Mouse (Mus musculus): ENCODE results near the gene Paf1. TPM values are rescaled to one million over a fixed set of nuclear protein-coding genes. Genes with fewer than 3 reads are reported as not detected.

Gene Paf1
- 10 to 100 TPM; 76.7 to 86.6 TPM for total RNA-seq (2021)
- long read RNA-seq, experiment 1, transcript Paf1-201 (14 exons, 2,003 nt): major isoform, 35 of 44 reads
- long read RNA-seq, experiment 1, partial matches to known transcripts: 2 of 44 reads
- long read RNA-seq, experiment 1, other reads (novel, unspliced or antisense): 6 of 44 reads
- long read RNA-seq, experiment 2, transcript Paf1-201 (14 exons, 2,003 nt): major isoform, 64 of 88 reads
- long read RNA-seq, experiment 2, partial matches to known transcripts: 13 of 88 reads
- long read RNA-seq, experiment 2, other reads (novel, unspliced or antisense): 10 of 88 reads

DNA sequence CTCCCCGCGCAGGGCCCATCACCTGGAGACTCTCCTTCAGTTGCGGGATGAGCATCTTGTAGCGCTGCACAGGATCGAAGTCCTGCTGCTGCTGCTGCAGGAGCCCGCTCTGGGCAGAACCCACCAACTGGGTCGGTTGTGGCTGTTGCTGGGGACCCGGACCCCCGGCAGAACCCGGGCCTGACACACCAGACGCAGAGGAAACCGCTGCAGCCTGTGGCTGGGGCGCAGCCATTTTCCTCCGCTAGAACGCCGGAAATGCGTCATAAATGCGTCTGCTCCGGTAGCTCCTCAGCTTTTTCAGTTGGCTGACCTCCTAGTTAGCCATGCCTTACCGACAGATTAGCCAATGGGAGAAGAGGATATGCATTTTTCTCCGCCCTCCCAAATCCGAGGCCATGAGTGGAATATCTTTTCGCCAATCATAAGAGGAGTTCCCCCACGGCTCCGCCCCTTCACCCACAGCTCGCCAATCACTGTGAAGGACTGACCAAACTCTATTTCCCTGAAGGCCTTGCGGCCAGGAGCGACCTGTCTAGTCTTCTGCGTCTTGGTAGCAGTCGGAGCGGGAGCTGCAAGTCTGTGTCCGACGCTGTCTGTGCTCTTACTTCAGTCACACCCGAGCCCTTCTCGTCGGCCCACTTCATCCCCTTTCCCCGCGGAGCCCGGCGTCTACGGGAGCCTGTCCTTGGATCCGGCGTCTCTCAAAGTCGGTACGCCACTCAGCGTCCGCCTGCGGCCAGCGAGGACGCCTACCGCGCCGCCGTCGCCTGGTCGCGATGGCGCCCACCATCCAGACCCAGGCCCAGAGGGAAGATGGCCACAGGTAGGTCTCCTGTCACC, at the start of gene Paf1, which contains the start of gene Med29:
Gene Paf1, plus strand, starts transcription at position 523 of the 843 bp plus-strand sequence.
Gene Med29, minus strand, starts transcription at position 280 of the 843 bp plus-strand sequence.
- peak; percentile 89 to 91 for DNase-seq (ENCODE audit: low spot score in 2 of 2)

DNA sequence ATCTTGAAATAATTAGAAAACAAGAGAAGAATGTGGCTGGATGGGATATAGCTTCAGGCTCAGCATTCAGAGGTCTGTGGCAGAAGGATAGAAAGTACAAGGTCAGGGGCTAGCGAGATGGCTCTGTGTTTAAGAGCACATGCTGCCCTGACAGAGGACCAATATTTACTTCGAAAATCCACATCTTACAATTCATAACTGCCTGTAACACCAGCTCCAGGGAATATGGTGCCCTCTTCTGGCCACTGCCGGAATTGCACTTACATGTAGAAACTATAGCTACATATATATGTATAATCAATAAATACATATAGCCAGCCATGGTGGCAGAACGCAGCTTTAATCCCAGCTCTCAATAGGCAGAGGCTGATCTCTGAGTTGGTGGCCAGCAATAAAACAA, 48.1 kb upstream of the Paf1 start:
- peak; percentile 58 to 69 for DNase-seq (ENCODE audit: low spot score in 2 of 2)

DNA sequence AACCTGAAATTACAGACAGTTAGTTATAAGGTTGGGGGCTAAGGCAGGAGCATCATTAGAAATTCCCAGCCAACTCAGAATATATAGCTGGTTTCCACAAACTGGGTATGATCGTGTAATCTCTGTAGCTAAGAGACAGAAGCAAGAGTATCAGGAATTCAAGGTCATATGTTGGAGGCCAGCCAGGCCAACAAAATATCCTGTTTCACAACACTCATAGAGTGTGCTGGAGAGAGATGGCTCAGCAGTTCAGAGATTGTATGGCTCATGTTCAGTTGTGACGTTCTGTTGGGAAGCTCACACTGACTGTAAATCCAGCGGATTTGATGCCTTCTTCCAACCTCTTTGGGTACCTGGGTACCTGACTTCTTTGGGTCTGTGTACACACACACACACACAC, 45.0 kb upstream of the Paf1 start:
- DNase-seq (ENCODE audit: low spot score in 2 of 2): peak in 1 of 2 experiments; percentile 59

DNA sequence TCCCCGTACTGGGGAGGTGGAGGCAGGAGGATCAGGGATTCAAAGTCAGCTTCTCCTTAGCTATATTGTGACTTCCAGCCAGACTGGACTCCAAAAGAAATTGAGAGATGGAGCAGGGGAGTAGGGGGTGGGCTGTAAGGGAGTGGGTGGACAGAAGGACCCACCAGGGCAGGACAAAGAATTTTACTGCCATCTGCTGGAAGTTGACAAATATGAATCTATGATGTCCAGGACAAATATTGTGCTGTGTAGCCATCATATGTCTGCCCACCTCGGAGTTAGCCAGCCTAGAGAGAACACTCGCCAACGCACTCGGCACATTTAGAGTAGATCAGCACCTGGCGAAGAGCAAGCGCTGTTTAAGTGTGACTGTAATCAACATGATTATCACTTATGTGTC, 44.1 kb upstream of the Paf1 start:
- no peak for DNase-seq (ENCODE audit: low spot score in 2 of 2)

DNA sequence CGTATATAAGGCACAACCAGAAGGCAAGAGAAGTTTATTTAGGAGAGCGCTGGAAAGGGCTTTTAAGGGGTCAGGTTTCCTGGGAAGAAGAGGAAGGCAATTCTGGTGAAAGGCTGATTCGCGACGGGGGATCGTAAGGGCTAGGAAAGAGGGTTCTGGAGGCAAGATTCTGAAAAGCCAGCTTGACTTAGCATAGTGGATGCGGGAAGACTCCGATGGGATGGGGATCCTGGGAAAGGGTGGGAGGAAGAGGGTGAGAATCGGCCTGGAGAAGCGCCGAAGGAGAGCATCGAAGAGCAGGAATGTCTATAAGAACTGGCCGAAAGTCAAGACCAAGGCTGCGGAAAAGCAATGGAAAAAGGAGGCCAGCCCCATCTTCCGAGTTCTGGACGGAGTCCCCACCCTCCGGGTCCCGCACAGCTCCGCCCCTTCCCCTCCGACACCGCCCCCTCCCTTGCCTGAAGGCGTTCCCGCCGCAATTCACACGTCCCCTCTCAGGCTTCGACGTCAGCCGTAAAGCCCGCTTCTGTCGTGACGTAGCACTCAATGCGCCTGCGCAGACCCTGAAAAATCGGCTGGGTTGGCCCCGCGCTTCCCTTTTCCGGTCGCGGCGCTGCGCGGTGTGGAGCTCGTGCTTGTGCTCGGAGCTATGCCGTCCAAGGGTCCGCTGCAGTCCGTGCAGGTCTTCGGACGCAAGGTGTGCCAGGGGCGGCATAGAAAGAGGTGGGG, 42.4 kb upstream of the Paf1 start, which contains the start of gene Rps16:
Gene Rps16, plus strand, starts transcription at position 498 of the 729 bp plus-strand sequence.
- DNase-seq (ENCODE audit: low spot score in 2 of 2): peak; percentile 98

DNA sequence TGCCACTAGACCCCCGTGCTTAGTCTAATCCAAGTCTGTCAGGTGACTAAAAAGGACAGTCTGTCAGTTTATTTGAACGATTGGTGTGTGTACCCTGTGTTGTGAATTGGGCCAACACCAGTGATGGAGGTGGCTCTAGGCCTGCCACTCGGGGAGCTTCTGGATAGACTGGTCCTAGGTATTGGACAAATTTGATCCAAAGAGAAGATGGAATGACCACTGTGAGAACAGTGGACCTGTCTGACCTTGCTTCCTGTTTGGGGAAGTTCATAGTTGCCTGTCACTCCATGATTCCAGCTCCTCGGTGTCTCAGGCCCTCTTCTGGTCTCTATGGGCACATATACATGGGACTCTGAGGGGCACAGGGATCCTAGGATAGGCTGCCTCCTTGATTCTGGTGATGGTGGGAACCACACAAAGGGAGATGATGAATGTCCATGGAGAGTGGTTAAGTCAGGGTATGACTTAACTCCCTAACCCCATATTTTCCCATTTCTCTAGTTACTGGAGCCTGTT, 41.0 kb upstream of the Paf1 start:
- no peak for DNase-seq (ENCODE audit: low spot score in 2 of 2)

DNA sequence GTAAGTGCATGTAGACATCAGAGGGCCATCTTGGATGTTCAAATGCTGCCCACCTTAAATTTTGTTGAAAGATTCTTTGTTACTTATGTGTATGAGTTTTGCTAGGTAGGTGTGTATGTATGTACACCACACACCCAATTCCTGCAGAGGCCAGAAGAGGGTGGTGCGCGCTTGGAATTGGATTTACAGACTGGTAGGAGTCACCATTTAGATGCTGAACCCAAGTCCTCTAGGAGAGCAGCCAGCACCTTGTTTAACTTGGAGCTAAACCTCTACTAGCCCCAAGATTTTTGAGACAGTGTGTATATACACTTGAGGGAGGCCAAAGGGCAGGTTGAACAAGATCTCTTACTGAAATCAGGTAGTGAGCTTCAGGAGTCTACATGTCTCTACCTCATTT, 39.5 kb upstream of the Paf1 start:
- no peak for DNase-seq (ENCODE audit: low spot score in 2 of 2)

DNA sequence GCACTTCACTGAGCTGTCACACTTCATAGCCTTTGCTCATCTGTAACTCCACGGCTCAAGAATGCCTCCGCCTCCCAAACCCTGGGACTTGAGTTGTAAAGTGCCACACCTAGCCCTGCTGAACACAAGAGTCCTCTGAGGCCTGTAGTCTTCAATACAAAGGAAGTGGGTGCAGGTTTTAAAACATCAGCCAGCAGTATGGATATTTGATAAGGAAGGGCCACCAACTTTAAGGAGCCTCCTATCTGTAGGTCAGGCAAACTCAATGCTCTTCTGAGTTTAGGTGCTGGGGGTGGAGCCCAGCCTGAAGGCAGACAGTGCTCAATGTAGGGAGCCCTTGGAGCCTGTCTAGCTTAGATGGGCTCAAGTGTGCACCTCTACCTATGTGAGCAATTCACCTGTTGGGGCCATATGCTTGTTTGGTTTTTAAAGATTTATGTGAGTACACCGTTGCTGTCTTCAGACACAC, 38.6 kb upstream of the Paf1 start:
- DNase-seq (ENCODE audit: low spot score in 2 of 2): no peak

DNA sequence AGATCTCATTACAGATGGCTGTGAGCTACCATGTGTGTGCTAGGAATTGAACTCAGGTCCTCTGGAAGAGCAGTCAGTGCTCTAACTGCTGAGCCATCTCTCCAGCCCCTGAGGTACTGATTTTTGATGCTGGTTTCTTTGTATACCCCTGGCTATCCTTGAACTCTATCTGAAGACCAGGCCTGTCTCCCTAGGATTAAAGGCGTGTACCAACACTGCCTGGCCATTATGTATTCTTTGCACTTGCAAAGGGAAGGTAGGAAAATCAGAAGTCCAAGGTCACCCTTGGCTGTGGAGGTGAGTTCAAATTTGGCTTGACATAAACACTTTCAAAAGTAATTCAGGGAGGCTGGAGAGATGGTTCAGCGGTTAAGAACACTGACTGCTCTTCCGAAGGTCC, 38.2 kb upstream of the Paf1 start:
- DNase-seq (ENCODE audit: low spot score in 2 of 2): no peak

DNA sequence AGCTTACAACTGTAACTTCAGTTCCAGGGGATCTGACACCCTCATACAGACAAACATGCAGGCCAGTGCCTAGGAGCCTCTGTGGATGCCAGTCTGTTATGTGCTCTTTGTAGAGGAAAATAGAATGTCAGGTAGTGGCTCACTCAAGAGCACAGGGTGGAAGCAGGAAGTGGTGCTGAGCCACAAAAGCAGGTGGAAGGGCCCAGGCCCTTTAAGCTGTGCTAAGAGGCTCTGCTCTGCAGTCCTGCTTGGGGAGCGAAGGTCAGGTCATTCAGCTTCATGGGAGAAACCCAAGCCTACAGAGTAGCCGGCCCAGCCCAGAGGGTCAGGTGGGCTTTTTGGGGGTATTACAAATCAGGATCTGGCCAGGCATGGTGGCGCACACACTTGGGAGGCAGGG, 37.5 kb upstream of the Paf1 start:
- no peak for DNase-seq (ENCODE audit: low spot score in 2 of 2)

DNA sequence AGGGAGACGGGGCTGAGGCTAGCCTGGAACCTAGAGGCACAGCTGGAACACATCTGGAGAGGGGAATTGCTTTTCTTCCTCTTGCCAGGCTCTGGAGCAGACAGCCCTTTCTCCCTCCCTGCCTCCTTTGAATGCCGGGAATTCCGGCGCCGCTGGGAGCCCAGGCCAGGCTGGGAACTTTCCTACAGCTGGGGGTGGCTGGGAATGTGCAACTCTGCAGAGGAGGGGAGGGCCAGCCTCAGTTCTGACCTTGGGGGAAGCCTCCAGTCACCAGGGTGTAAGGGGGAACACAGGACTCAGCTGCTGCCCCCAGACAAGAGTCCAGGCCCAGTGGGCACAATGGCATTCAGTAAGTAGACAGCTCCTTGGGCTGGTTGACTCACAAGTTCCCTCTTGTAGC, 35.8 kb upstream of the Paf1 start:
- no peak for DNase-seq (ENCODE audit: low spot score in 2 of 2)

DNA sequence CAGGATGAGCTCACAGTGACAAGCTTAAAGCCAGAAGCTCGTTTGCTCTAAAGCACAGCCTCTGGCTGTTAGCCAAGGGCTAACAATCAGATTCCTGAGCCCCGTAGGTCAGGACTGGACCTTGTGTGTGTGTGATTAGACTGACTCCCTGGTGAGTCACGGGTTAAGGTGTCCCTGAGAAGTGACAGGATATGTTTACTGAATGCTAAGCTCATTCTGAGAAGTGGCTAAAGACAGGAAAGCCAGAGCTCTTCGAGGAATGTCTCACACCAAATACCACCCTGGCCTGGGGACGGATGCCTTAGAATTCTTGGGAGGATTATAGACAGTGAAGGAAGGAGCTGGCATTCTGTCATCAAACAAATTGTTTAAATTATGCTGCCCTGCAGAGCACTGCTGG, 34.8 kb upstream of the Paf1 start:
- DNase-seq (ENCODE audit: low spot score in 2 of 2): no peak

DNA sequence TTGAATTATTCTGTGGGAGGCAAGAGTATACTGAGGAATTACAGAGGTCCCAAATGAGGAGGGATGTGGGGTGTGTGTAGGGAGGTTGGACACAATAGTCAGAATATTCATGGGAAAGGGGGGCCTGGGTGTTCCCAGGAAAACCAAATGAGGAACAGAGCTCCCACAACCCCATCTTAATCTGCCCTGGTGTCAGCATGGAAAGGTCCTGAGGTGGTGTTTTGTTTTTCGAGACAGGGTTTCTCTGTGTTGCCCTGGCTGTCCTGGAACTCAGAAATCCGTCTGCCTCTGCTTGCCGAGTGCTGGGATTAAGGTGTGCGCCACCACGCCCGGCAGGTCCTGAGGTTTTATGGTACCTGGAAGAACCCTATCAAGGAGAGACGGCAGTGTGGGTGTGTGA, 34.3 kb upstream of the Paf1 start:
- no peak for DNase-seq (ENCODE audit: low spot score in 2 of 2)

DNA sequence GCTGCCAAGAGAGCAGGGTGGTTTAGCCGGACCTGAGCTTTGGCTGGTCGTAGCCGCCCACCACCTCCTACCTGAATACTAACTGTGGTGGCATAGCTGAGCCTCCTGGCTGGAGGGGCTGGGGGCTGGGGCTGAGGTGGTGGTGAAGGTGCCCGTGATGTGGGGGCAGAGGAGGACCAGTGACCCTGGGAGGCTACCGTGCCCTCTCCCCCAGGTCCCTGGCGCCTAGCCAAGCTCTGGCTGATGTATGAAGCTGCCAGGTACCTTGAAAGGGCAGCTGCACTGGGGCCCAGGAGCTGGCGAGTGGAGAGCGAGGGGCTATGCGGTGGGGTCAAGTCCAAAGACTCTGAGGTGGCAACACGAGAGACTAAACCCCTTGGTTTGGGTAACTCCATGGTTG, 32.9 kb upstream of the Paf1 start:
- no peak for DNase-seq (ENCODE audit: low spot score in 2 of 2)

DNA sequence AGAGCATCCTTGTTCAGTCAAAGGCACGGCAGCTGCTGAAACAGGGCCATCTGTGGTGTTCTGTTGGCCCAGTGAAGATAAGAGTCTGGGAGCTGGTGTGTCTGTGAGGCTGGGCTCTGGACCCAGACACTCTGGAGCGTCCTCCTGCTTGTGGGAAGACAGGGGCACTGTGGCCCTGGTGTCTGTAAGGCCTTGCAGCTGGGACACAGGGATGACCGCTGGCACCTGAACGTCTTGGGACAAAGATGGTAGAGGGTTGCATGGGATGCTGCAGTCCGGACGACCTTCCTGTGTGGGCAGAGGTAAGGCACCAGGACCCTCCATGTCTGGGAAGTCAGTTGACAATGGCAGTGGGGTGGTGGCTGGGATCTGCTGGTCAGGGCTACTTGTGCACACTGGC, 32.5 kb upstream of the Paf1 start:
- no peak for DNase-seq (ENCODE audit: low spot score in 2 of 2)

DNA sequence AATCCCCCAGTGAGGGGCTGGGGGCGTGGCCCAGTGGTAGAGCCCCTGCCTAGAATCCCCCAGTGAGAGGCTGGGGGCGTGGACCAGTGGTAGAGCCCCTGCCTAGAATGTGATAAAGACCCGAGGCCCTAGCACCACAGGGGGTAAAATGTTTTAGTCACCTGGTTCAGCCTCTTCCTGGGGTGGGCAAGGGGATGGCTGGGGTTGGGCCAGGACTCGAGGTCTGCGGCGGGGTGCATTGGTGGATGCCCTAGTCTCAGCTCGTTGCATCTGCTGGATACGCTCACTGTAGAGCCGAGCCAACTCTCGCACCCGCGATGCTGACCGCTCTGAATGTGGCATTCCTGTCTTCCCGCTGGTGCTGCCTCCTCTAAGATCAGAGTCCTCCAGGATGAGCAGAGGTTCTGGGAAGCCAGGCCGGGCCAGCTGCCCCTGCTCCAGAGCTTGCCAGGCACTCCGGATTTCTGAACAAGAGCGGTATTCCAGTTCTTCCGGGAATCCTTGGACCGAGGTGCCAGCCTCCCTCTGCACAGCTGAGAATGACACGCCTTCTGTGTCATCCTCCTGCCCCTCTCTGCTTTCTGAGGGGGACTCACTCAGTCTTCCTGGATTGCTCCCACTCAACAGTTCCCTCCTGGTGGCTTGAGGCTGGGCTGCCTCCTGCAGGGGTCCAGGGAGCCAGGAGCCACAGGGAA, 31.0 kb upstream of the Paf1 start:
- no peak for DNase-seq (ENCODE audit: low spot score in 2 of 2)

DNA sequence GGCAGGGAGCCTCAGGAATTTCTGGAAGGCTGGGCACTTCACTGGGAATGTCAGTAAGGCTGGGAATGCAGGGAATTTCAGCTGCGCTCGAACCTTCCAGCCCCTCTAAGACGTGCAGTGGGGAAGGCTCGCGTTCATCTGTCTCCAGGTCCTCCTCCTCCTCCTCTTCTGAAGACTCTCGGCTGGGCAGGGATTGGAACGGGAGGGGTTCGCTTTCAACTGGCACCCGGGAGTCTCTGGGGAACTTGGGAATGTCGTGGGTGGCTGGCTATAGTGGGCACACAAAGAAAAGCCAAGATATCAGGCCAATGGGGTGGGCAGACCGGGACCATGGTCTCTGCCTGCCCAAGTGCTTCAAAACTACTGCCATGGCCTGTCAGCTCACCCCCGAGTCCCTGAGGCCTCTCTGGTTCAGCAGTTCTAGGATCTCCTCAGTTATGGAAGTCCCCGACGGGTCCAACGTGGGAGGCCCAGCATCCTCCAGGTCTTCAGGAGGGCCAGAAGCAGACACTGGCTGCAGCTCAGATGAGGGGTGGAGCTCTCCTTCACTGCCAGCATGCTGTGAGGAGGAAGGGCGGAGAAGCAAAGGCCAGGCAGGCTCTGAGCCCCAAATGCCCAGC, 30.2 kb upstream of the Paf1 start:
- DNase-seq (ENCODE audit: low spot score in 2 of 2): no peak

DNA sequence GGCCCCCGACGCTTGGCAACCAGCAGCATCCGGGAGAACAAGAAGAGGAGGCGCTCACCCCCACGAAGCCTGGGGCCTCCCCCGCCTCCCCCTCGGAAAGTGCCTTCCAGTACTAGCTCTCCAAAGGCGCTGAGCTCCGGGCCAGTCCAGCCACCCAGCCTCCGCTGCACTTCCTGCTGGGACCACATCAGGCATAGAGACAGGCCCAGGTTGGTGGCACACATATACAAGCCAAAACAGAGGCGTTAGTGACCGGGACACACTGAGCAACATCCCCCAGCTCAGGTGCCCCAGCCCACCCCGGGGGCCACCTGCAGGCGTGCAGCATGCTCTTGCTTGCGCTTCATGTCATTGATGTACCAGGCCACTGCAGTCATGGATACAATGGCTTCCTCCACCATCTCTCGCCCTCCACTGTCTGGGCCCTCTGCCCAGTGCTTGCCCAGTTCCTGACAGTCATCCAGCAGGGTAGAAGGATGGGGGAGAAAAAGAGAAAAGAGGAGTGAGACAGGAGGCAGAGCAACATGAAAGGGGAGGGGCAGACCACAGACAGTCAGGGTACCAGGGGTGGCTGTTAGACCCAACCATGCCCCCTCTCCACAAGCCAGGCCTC, 25.0 kb upstream of the Paf1 start:
- no peak for DNase-seq (ENCODE audit: low spot score in 2 of 2)

DNA sequence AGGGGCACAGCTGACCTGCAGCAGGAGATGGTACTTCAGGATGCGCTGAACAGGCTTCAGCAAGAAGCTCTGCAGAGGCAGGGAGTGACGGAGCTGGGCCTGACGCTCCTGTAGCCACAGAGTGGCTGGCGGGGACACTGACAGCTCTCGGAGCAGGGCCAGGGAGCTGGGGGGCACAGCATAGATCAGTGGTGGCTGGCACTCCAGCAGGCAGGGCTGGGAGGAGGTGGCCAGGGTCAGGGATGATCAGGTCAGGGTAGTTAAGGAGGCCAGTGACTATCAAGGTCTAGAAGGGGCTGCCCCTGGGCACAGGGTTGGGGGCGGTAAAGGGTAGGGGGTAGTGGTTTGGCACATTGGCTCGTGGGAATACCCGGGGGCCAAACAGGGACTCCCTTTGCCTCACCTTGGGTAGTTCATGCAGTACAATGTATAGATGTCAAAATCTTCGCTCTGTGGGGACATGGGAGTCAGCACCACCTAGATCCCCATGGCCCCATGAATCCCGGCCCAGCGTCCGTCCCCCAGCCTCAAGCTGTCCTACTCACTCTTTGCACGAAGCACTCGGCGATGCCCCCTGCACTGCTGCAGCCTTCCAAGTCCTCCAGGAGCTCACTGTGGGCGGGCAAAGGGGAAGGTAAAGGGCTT, 24.4 kb upstream of the Paf1 start:
- DNase-seq (ENCODE audit: low spot score in 2 of 2): no peak

Measured in adrenal gland, adult 18-20 months (tissue).